Mouse (Mus musculus): ENCODE measurements around the gene Wnt11. TPM values are rescaled to one million over a fixed set of nuclear protein-coding genes. Genes with fewer than 3 reads are reported as not detected.
A peak's percentile ranks its signal among the peaks of the same experiment; 100 is the strongest.

The Wnt11 gene
- total and polyA plus RNA-seq, 3 experiments, result not detected

DNA sequence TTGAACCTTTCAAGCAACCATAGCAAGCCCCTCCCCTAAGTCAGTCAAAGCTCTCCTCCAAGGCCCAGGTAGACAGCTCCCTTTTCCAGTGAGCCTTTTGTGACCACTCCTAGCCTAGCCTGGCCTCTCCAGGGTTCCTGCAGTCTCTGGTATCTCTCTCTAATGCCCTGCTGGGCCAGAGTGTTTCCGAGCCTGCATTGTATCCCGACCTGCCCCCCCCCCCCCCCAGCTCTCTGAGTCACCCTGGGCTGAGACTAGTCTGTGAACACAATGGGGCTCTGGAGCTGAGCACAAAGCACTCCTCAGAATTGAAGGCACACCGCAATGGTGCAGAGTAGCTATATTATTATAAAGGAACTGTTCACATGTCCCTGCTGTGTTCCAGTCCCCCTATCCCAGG is 21.2 kb downstream of the Wnt11 start:
- H3K9me3 ChIP-seq (replicated peaks; ENCODE audit: insufficient read depth, low read length), result no peaks in the 10 kb centered on the region
- no peak overlapping the region for H3K27ac ChIP-seq (ENCODE audit: control insufficient read depth, low read depth, low read length)
- H3K9ac ChIP-seq (ENCODE audit: control insufficient read depth, low read depth, low read length, poor library complexity, severe bottlenecking), result no peak overlapping the region
- peaks cover 0 to 2% of the 10 kb centered on the region in 2 experiments; a peak in 1 of 4 replicates for H3K36me3 ChIP-seq (ENCODE audit: control insufficient read depth in 1 of 2, insufficient read depth in 2 of 2, low read length in 2 of 2)
- no peak overlapping the region for H3K4me3 ChIP-seq (ENCODE audit: control insufficient read depth in 1 of 2, insufficient read depth in 1 of 2, low read depth in 2 of 2, low read length in 2 of 2)
- no peaks in the 10 kb centered on the region for H3K27me3 ChIP-seq (ENCODE audit: control insufficient read depth in 1 of 2, insufficient read depth in 2 of 2, low read length in 2 of 2)
- no peaks in the 10 kb centered on the region for H3K79me2 ChIP-seq (ENCODE audit: control insufficient read depth, insufficient read depth, low read length, poor library complexity)
- peaks cover 0 to 11% of the 10 kb centered on the region in 2 experiments; a peak in 2 of 4 replicates for H3K4me1 ChIP-seq (ENCODE audit: control insufficient read depth in 1 of 2, insufficient read depth in 2 of 2, low read length in 2 of 2)
- DNase-seq (ENCODE audit: low read depth, low spot score), result no peak
- TF ChIP-seq SMC3 (IDR thresholded peaks at IDR 0.05; ENCODE audit: low read depth, low read length), result no peak
- TF ChIP-seq NELFE (IDR thresholded peaks at IDR 0.05; ENCODE audit: low read depth, low read length), result no peak
- TF ChIP-seq EP300 (IDR thresholded peaks at IDR 0.05; ENCODE audit: low read depth in 1 of 2, low read length in 2 of 2), result no peak
- no peak for TF ChIP-seq MAFK (IDR thresholded peaks at IDR 0.05; ENCODE audit: borderline replicate concordance, low read depth, low read length)
- TF ChIP-seq USF1 (IDR thresholded peaks at IDR 0.05; ENCODE audit: low read depth, low read length), result no peak
- TF ChIP-seq USF2 (IDR thresholded peaks at IDR 0.05; ENCODE audit: borderline replicate concordance in 1 of 2, insufficient read depth in 1 of 2, low read depth in 1 of 2, low read length in 2 of 2), result no peak
- no peak for TF ChIP-seq SIN3A (IDR thresholded peaks at IDR 0.05; ENCODE audit: low read length)
- TF ChIP-seq ZKSCAN1 (IDR thresholded peaks at IDR 0.05; ENCODE audit: low read depth, low read length), result no peak
- no peak for TF ChIP-seq E2F4 (IDR thresholded peaks at IDR 0.05; ENCODE audit: borderline replicate concordance, low read depth, low read length)
- TF ChIP-seq POLR2A (IDR thresholded peaks at IDR 0.05; ENCODE audit: control insufficient read depth in 1 of 2, insufficient read depth in 1 of 2, low read depth in 1 of 2, low read length in 2 of 2, poor library complexity in 1 of 2), result no peak
- no peak for TF ChIP-seq MYC (IDR thresholded peaks at IDR 0.05; ENCODE audit: low read depth, low read length)
- no peak for TF ChIP-seq NRF1 (IDR thresholded peaks at IDR 0.05; ENCODE audit: insufficient read depth, low read depth, low read length, poor library complexity, severe bottlenecking)
- no peak for TF ChIP-seq MAX (IDR thresholded peaks at IDR 0.05; ENCODE audit: low read length)
- TF ChIP-seq CHD1 (IDR thresholded peaks at IDR 0.05; ENCODE audit: low read depth, low read length), result no peak
- TF ChIP-seq ZNF384 (IDR thresholded peaks at IDR 0.05; ENCODE audit: low read depth, low read length), result no peak
- no peak for TF ChIP-seq CTCF (IDR thresholded peaks at IDR 0.05 in 2 of 3, conservative IDR thresholded peaks at IDR 0.05 in 1 of 3; ENCODE audit: control insufficient read depth in 1 of 3, insufficient read depth in 1 of 3, low read depth in 2 of 3, low read length in 3 of 3, poor library complexity in 1 of 3, severe bottlenecking in 1 of 3)
- TF ChIP-seq UBTF (IDR thresholded peaks at IDR 0.05; ENCODE audit: borderline replicate concordance, insufficient read depth, low read depth, low read length), result no peak
- no peak for TF ChIP-seq MAZ (IDR thresholded peaks at IDR 0.05; ENCODE audit: low read depth, low read length)

DNA sequence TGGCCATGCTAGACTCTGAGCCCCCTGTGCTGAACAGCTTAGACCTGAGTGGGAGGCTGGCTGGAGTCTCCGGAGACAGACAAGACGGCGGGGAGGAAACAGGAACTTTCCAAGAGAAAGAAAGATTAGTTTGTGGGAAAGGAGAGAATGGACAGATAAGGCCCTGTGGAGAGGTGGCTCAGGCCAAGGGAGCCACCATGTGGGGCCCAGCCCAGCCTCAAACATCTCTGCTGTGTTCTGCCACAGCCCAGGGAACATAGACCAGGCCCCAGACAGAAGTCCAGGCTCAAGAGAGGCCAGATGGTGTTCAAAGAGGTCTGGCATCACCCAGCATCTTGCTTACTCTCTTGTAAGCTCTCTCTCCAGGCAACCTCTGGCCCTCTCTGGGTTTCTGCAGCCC is 22.2 kb downstream of the Wnt11 start:
- TF ChIP-seq ZNF384 (IDR thresholded peaks at IDR 0.05; ENCODE audit: low read depth, low read length) (no peak), GATA1 (IDR thresholded peaks at IDR 0.05; ENCODE audit: low read depth, low read length) (0 out of 2 replicates have a peak, but pooled peaks have one; percentile 11)
- H3K27ac ChIP-seq (ENCODE audit: control insufficient read depth, low read depth, low read length), result no peak overlapping the region
- no peak for DNase-seq (ENCODE audit: low read depth, low spot score)
- peaks cover 0 to 11% of the 10 kb centered on the region in 2 experiments; a peak in 2 of 4 replicates for H3K4me1 ChIP-seq (ENCODE audit: control insufficient read depth in 1 of 2, insufficient read depth in 2 of 2, low read length in 2 of 2)
- H3K79me2 ChIP-seq (ENCODE audit: control insufficient read depth, insufficient read depth, low read length, poor library complexity), result no peaks in the 10 kb centered on the region
- H3K9ac ChIP-seq (ENCODE audit: control insufficient read depth, low read depth, low read length, poor library complexity, severe bottlenecking), result no peak overlapping the region
- H3K4me3 ChIP-seq (ENCODE audit: control insufficient read depth in 1 of 2, insufficient read depth in 1 of 2, low read depth in 2 of 2, low read length in 2 of 2), result no peak overlapping the region
- peaks cover 0 to 2% of the 10 kb centered on the region in 2 experiments; a peak in 1 of 4 replicates for H3K36me3 ChIP-seq (ENCODE audit: control insufficient read depth in 1 of 2, insufficient read depth in 2 of 2, low read length in 2 of 2)
- no peaks in the 10 kb centered on the region for H3K27me3 ChIP-seq (ENCODE audit: control insufficient read depth in 1 of 2, insufficient read depth in 2 of 2, low read length in 2 of 2)
- no peaks in the 10 kb centered on the region for H3K9me3 ChIP-seq (replicated peaks; ENCODE audit: insufficient read depth, low read length)
